Mouse (Mus musculus): ENCODE data around the gene Olfr446. TPM values are rescaled to one million over a fixed set of nuclear protein-coding genes. Genes with fewer than 3 reads are reported as not detected.

Olfr446 gene
- not detected in 2 replicates for polyA plus RNA-seq (2016; fragmentation: Nextera tagmentation; extraction: Ambion mirVana)

DNA sequence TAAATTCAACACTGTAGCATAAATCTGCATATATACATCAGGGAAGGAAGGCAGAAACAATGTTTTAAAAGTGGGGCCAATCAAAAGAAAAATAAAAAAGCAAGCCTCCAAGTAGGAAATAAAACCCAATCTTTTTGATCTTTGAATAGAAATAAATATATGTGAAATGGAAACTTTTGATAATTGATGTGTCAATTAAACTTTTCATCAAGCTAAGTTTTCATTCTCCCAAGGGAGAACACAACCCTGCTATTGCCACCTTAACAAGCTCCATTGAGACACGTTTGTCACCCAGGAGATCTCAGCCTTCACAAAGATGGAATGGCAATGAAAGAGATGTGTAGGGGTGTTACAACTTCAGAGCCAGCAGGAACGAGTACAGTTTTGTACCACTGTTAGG, at the start of gene Olfr446:
TSS of gene Olfr446 (plus strand) at position 301 of the 400 bp plus-strand sequence.
- H3K9me3 ChIP-seq, result no peaks in the 10 kb centered on the region
- DNase-seq (ENCODE audit: low spot score), result no peak
- no peaks in the 10 kb centered on the region for H3K27me3 ChIP-seq (replicated peaks; ENCODE audit: low read depth, poor library complexity, severe bottlenecking)
- H3K4me3 ChIP-seq, result no peak within 1 kb of the TSS
- no peak within 1 kb of the TSS for H3K27ac ChIP-seq (replicated peaks)
- WGBS, result 73% methylated on average over 2 of the region's 2 CpGs
- no peaks in the 10 kb centered on the region for H3K4me1 ChIP-seq
- no peaks in the 10 kb centered on the region for H3K36me3 ChIP-seq (replicated peaks)

DNA sequence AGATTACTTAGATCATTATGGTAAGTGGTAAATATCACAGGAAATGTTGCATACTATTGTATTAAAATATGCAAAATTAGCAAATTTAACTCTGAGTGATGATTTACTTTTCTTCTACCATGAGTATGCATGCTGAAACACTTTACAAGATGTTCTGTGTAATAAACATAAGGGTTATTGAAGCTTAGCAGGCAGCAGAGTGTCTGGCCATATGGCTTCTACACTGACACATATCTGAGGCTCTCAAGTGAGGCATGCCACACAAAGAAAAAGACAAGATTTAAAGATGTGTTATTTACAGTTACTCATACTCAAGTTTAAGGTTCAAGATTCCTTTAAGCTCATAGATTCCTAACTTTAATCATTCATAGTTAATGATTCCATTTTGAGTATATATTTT, 44.9 kb upstream of the Olfr446 start:
- H3K4me3 ChIP-seq, result no peak overlapping the region
- H3K9me3 ChIP-seq, result no peaks in the 10 kb centered on the region
- no peak for DNase-seq (ENCODE audit: low spot score)
- H3K27me3 ChIP-seq (replicated peaks; ENCODE audit: low read depth, poor library complexity, severe bottlenecking), result no peaks in the 10 kb centered on the region
- H3K27ac ChIP-seq (replicated peaks), result no peak overlapping the region
- H3K36me3 ChIP-seq (replicated peaks), result no peaks in the 10 kb centered on the region
- no peaks in the 10 kb centered on the region for H3K4me1 ChIP-seq

DNA sequence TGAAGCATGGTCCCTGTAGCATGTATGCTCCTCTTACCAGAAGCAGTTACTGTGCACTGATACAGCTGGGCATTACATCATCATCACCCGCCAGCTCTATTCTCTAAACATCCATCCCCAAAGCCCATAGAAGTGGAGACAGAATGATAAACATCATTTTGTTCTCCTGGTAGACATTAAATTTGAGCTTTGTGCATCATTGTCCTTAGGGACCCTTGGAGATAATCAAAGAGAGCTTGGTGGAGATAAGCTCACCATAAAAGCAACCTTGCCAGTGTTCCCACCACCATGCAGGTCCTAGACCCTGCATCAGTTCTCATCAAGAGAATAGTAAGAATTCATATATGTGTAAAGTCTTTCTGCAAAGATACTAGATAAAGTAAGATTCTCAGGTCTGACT, 31.0 kb upstream of the Olfr446 start, which contains the start of gene Olfr448:
TSS of gene Olfr448 (plus strand) at position 301 of the 400 bp plus-strand sequence.
- H3K36me3 ChIP-seq (replicated peaks), result no peaks in the 10 kb centered on the region
- H3K27me3 ChIP-seq (replicated peaks; ENCODE audit: low read depth, poor library complexity, severe bottlenecking), result no peaks in the 10 kb centered on the region
- H3K27ac ChIP-seq (replicated peaks), result no peak within 1 kb of the TSS
- 100% methylated on average over 1 of the region's 1 CpGs for WGBS
- H3K4me3 ChIP-seq, result no peak within 1 kb of the TSS
- no peaks in the 10 kb centered on the region for H3K9me3 ChIP-seq
- H3K4me1 ChIP-seq, result no peaks in the 10 kb centered on the region
- no peak for DNase-seq (ENCODE audit: low spot score)

DNA sequence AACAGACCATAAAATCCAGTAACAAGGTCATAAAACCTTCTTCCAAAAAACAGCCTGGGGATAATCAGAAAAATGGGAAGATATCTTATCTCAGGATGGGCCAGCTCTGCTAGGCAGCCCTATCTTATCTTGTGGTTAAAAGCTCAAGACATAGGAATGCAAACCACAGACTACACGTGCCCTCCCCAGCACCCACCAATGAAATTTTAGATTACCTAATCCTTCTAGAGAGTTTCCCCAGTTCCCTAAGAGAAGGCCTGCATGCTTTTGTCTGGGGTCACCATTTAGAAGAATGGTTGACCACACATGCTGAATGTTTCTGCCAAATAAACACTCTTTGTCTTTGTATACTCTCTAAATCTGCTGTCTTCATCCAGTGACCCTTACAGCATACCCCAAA, 20.8 kb upstream of the Olfr446 start:
- 42% methylated on average over 1 of the region's 1 CpGs for WGBS
- no peak overlapping the region for H3K27ac ChIP-seq (replicated peaks)
- H3K27me3 ChIP-seq (replicated peaks; ENCODE audit: low read depth, poor library complexity, severe bottlenecking), result no peaks in the 10 kb centered on the region
- H3K4me1 ChIP-seq, result no peaks in the 10 kb centered on the region
- DNase-seq (ENCODE audit: low spot score), result no peak
- no peaks in the 10 kb centered on the region for H3K9me3 ChIP-seq
- no peak overlapping the region for H3K4me3 ChIP-seq
- H3K36me3 ChIP-seq (replicated peaks), result no peaks in the 10 kb centered on the region

DNA sequence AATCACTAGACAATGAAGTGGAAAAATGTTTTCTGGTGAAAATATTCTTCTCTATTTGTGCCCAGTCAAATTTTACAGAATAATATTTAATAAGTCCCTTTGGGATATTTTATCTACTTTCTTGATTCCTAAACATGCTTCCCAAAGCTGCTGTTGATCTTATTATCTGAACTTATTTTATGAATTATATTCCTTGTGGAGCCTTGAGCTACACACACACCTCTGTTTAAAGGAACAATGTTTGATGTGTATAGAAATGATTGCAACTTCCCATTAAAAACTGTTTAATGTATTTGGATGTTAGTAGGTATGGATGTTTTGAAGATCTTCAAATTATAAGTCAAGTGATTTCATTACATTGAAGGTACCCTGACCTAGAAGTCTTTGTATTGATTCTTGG, 12.6 kb upstream of the Olfr446 start, which contains the start of gene Olfr447:
TSS of gene Olfr447 (plus strand) at position 301 of the 400 bp plus-strand sequence.
- DNase-seq (ENCODE audit: low spot score), result no peak
- no peak within 1 kb of the TSS for H3K27ac ChIP-seq (replicated peaks)
- no peaks in the 10 kb centered on the region for H3K9me3 ChIP-seq
- H3K4me1 ChIP-seq, result no peaks in the 10 kb centered on the region
- no peaks in the 10 kb centered on the region for H3K36me3 ChIP-seq (replicated peaks)
- no peak within 1 kb of the TSS for H3K4me3 ChIP-seq
- H3K27me3 ChIP-seq (replicated peaks; ENCODE audit: low read depth, poor library complexity, severe bottlenecking), result no peaks in the 10 kb centered on the region

DNA sequence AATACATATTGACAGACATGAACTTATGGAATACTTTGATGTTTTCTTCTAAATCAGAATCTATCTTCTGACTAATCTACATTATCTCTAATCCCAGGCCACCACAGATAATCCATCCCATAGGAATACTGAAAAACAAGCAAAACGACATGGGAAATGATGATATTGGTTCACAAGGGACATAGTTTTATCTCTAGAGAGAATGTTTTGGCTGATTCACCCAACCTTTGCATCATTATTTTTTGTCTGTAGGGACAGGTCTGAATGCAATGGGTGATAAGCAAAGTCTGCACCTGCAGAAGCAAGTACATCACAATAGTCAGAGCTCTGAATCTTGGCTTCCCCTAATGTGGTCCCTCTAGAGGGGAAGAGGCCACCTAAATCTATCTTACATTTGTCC, 27.6 kb downstream of the Olfr446 start, which contains the start of gene Olfr444:
TSS of gene Olfr444 (plus strand) at position 301 of the 400 bp plus-strand sequence.
- H3K4me1 ChIP-seq, result no peaks in the 10 kb centered on the region
- WGBS, result 83% methylated on average over 1 of the region's 1 CpGs
- H3K36me3 ChIP-seq (replicated peaks), result no peaks in the 10 kb centered on the region
- H3K4me3 ChIP-seq, result no peak within 1 kb of the TSS
- H3K9me3 ChIP-seq, result 0 out of 2 replicates have a peak, but pooled peaks cover 3% of the 10 kb centered on the region
- H3K27me3 ChIP-seq (replicated peaks; ENCODE audit: low read depth, poor library complexity, severe bottlenecking), result no peaks in the 10 kb centered on the region
- no peak within 1 kb of the TSS for H3K27ac ChIP-seq (replicated peaks)
- no peak for DNase-seq (ENCODE audit: low spot score)

DNA sequence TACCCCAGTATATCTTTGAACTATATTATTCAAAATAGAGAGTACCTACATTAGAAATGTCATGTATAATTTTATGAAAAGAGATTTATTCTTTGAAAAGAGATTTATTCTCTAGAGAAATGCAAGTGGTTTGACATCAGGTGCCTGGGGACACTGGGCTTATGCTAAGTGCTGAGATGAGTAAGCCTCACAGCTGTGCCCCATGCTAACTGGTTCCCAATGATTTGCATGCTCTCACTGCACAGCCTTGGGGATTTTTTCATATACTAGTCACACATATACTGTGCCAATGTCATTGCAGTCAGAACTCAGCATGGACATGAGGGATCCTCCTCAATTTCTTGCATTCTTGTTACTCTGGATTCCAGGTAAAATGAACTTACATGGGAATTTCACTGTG, 59.2 kb downstream of the Olfr446 start:
- Histone ChIP-seq H3K27ac (replicated peaks) (no peak overlapping the region), H3K27me3 (replicated peaks; ENCODE audit: low read depth, poor library complexity, severe bottlenecking) (no peaks in the 10 kb centered on the region), H3K36me3 (replicated peaks) (no peaks in the 10 kb centered on the region), H3K4me1 (no peaks in the 10 kb centered on the region), H3K4me3 (no peak overlapping the region), H3K9me3 (no peaks in the 10 kb centered on the region)
- no peak for DNase-seq (ENCODE audit: low spot score)

Other genes starting within 250 kb of the Olfr446 start
- 93.0 and 94.1 TPM in 2 replicates for gene Tcaf1, start 211.3 kb upstream of the Olfr446 start, polyA plus RNA-seq (2016; fragmentation: Nextera tagmentation; extraction: Ambion mirVana)
- gene Olfr453, start 182.0 kb upstream of the Olfr446 start, polyA plus RNA-seq (2016; fragmentation: Nextera tagmentation; extraction: Ambion mirVana), result not detected in 2 replicates
- not detected in 2 replicates for gene Olfr38, start 165.0 kb upstream of the Olfr446 start, polyA plus RNA-seq (2016; fragmentation: Nextera tagmentation; extraction: Ambion mirVana)
- gene Olfr452, start 136.3 kb upstream of the Olfr446 start, polyA plus RNA-seq (2016; fragmentation: Nextera tagmentation; extraction: Ambion mirVana), result not detected in 2 replicates
- not detected in 2 replicates for gene Olfr450, start 109.4 kb upstream of the Olfr446 start, polyA plus RNA-seq (2016; fragmentation: Nextera tagmentation; extraction: Ambion mirVana)
- not detected in 2 replicates for gene Olfr449, start 87.0 kb upstream of the Olfr446 start, polyA plus RNA-seq (2016; fragmentation: Nextera tagmentation; extraction: Ambion mirVana)
- not detected in 2 replicates for gene Olfr448, start 30.9 kb upstream of the Olfr446 start, polyA plus RNA-seq (2016; fragmentation: Nextera tagmentation; extraction: Ambion mirVana)
- not detected in 2 replicates for gene Olfr447, start 12.5 kb upstream of the Olfr446 start, polyA plus RNA-seq (2016; fragmentation: Nextera tagmentation; extraction: Ambion mirVana)
- not detected in 2 replicates for gene Olfr444, start 27.7 kb downstream of the Olfr446 start, polyA plus RNA-seq (2016; fragmentation: Nextera tagmentation; extraction: Ambion mirVana)
- not detected in 2 replicates for gene Olfr441, start 185.0 kb downstream of the Olfr446 start, polyA plus RNA-seq (2016; fragmentation: Nextera tagmentation; extraction: Ambion mirVana)
- gene Olfr237-ps1, start 225.2 kb downstream of the Olfr446 start, polyA plus RNA-seq (2016; fragmentation: Nextera tagmentation; extraction: Ambion mirVana), result not detected in 2 replicates
- not detected in 2 replicates for gene Olfr437, start 241.9 kb downstream of the Olfr446 start, polyA plus RNA-seq (2016; fragmentation: Nextera tagmentation; extraction: Ambion mirVana)